Mouse (Mus musculus) cerebellum, adult 2 months (tissue): ENCODE measurements around the gene Dnajb14.

ENCODE experiments used
- CTCF ChIP-seq: fragments of 200-500 bp; IDR thresholded peaks from 2 replicates; pipeline ENCODE4 v1.5.1; 2011; ENCODE audit warnings: low read depth, mild to moderate bottlenecking, control low read depth, low read length, moderate library complexity, borderline replicate concordance; ENCODE audit not compliant: insufficient read depth
- POLR2A ChIP-seq: fragments of 200-500 bp; IDR thresholded peaks from 2 replicates; pipeline ENCODE4 v1.6.1; 2011; ENCODE audit warnings: low read length, control low read depth, borderline replicate concordance; ENCODE audit not compliant: insufficient read depth

DNA sequence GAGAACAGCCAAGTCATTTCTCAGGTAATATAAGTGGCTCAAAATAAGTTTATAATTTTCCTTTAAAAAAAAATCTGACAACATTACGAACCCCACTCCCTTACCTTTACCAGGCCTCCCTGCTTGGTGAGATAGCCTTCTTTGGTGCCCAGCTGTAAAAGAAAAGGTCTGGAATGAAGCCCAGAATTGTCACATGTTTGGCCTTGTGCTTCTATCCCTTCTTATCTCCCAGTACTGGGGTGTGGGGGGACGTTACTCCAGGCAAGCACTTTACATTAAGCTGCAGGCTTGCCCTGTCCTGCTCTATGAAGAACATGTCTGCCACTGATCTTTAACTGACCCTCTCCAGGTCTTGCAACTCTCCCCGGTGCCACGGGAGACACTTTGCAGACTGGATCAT lies 73.3 kb downstream of the Dnajb14 start:
- no peak for TF ChIP-seq POLR2A
- no peak for TF ChIP-seq CTCF
